Mouse (Mus musculus): Measurements from ENCODE around the gene Trmt61a. TPM values are rescaled to one million over a fixed set of nuclear protein-coding genes. Genes with fewer than 3 reads are reported as not detected.

Gene Trmt61a
- polyA plus RNA-seq, 1 experiment from 2014 or later, result 16.7 TPM

GRCm38 (mm10) chr12:111675797-111676580 is 1.9 kb upstream of the Trmt61a start:
- WGBS, result 86% methylated on average over 6 of the region's 6 CpGs
- no peak overlapping the region for H3K9ac ChIP-seq
- no peaks in the 10 kb centered on the region for H3K9me3 ChIP-seq
- ATAC-seq (ENCODE audit: low FRiP score), result no peak
- no peak overlapping the region for H3K4me2 ChIP-seq
- H3K4me3 ChIP-seq (replicated peaks), result no peak overlapping the region
- H3K36me3 ChIP-seq (replicated peaks), result peaks cover 9% of the 10 kb centered on the region
- peaks cover 32% of the 10 kb centered on the region for H3K4me1 ChIP-seq
- no peak overlapping the region for H3K27ac ChIP-seq
- H3K27me3 ChIP-seq, result peaks cover 19% of the 10 kb centered on the region; the same call in 1 of the 2 replicates

GRCm38 (mm10) chr12:111677421-111677820 is 484 bp upstream of the Trmt61a start:
- 17% methylated on average over 5 of the region's 5 CpGs for WGBS
- H3K4me3 ChIP-seq (replicated peaks), result peak overlapping the region; percentile 84
- H3K36me3 ChIP-seq (replicated peaks), result peaks cover 23% of the 10 kb centered on the region
- H3K4me1 ChIP-seq, result peaks cover 32% of the 10 kb centered on the region
- H3K9ac ChIP-seq, result peak overlapping the region; percentile 77
- H3K9me3 ChIP-seq, result no peaks in the 10 kb centered on the region
- ATAC-seq (ENCODE audit: low FRiP score), result no peak; the same call in 1 of the 2 replicates
- H3K27me3 ChIP-seq, result peaks cover 19% of the 10 kb centered on the region; the same call in 1 of the 2 replicates
- peak overlapping the region; percentile 95 for H3K27ac ChIP-seq
- peak overlapping the region; percentile 98 for H3K4me2 ChIP-seq

GRCm38 (mm10) chr12:111678670-111678933 is 697 bp downstream of the Trmt61a start:
- 9% methylated on average over 13 of the region's 13 CpGs for WGBS
- no peak for ATAC-seq (ENCODE audit: low FRiP score)
- Histone ChIP-seq H3K27ac (no peak overlapping the region; the same call in 1 of the 2 replicates), H3K9ac (peak overlapping the region; percentile 77), H3K4me2 (peak overlapping the region; percentile 98), H3K36me3 (replicated peaks) (peaks cover 34% of the 10 kb centered on the region), H3K4me1 (peaks cover 24% of the 10 kb centered on the region), H3K4me3 (replicated peaks) (peak overlapping the region; percentile 84), H3K9me3 (no peaks in the 10 kb centered on the region), H3K27me3 (peaks cover 13% of the 10 kb centered on the region; the same call in 1 of the 2 replicates)

DNA sequence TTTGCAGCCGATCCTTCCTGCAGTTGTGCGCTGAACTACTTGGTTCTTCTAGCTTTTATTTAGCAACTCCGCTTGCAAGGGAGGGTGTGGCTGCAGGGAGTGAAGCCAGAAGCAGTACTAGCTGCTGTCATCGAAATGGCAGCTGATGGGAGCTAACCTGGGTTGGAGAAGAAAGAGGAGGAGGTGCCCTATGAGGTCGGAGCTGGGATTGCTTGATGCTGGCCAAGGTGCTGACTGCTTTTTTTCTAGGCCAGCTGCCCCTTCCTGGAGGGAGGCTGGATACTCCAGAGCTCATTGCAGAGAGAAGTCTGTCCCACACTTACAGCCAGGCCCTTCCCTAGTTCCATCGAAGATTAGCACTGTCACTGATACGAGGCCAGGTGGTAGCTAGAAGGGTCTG is 1.1 kb downstream of the Trmt61a start:
- H3K4me2 ChIP-seq, result peak overlapping the region; percentile 98
- H3K9ac ChIP-seq, result peak overlapping the region; percentile 77
- no peak for ATAC-seq (ENCODE audit: low FRiP score)
- H3K36me3 ChIP-seq (replicated peaks), result peaks cover 38% of the 10 kb centered on the region
- peak overlapping the region; percentile 84 for H3K4me3 ChIP-seq (replicated peaks)
- WGBS, result 56% methylated on average over 7 of the region's 7 CpGs
- H3K4me1 ChIP-seq, result peaks cover 24% of the 10 kb centered on the region
- H3K9me3 ChIP-seq, result no peaks in the 10 kb centered on the region
- peaks cover 9% of the 10 kb centered on the region; the same call in 1 of the 2 replicates for H3K27me3 ChIP-seq
- no peak overlapping the region; the same call in 1 of the 2 replicates for H3K27ac ChIP-seq

GRCm38 (mm10) chr12:111680661-111681060 is 2.8 kb downstream of the Trmt61a start:
- 92% methylated on average over 13 of the region's 13 CpGs for WGBS
- H3K27ac ChIP-seq, result no peak overlapping the region
- peaks cover under 1% of the 10 kb centered on the region; the same call in 1 of the 2 replicates for H3K27me3 ChIP-seq
- no peak overlapping the region for H3K4me3 ChIP-seq (replicated peaks)
- H3K9me3 ChIP-seq, result no peaks in the 10 kb centered on the region
- H3K36me3 ChIP-seq (replicated peaks), result peaks cover 42% of the 10 kb centered on the region
- H3K4me1 ChIP-seq, result peaks cover 24% of the 10 kb centered on the region
- no peak for ATAC-seq (ENCODE audit: low FRiP score)
- no peak overlapping the region for H3K4me2 ChIP-seq
- 0 out of 2 replicates have a peak overlapping the region, but pooled peaks have one; percentile 25 for H3K9ac ChIP-seq

GRCm38 (mm10) chr12:111681305-111681704 is 3.4 kb downstream of the Trmt61a start:
- peaks cover 42% of the 10 kb centered on the region for H3K36me3 ChIP-seq (replicated peaks)
- WGBS, result 89% methylated on average over 8 of the region's 8 CpGs

GRCm38 (mm10) chr12:111682003-111682402 is 4.1 kb downstream of the Trmt61a start:
- Histone ChIP-seq H3K36me3 (replicated peaks) (peaks cover 42% of the 10 kb centered on the region), H3K4me2 (no peak overlapping the region), H3K4me3 (replicated peaks) (no peak overlapping the region), H3K9ac (no peak overlapping the region), H3K27me3 (no peaks in the 10 kb centered on the region), H3K4me1 (peaks cover 31% of the 10 kb centered on the region), H3K9me3 (no peaks in the 10 kb centered on the region), H3K27ac (0 out of 2 replicates have a peak overlapping the region, but pooled peaks have one; percentile 13)
- 86% methylated on average over 5 of the region's 5 CpGs for WGBS
- ATAC-seq (ENCODE audit: low FRiP score), result no peak

More at GRCm38 (mm10) chr12:111681305-111681704, 3.4 kb downstream of the Trmt61a start:
- ATAC-seq (ENCODE audit: low FRiP score), result no peak
- peaks cover 25% of the 10 kb centered on the region for H3K4me1 ChIP-seq
- 0 out of 2 replicates have a peak overlapping the region, but pooled peaks have one; percentile 9 for H3K27ac ChIP-seq
- no peak overlapping the region for H3K4me3 ChIP-seq (replicated peaks)
- no peaks in the 10 kb centered on the region for H3K9me3 ChIP-seq
- H3K27me3 ChIP-seq, result no peaks in the 10 kb centered on the region
- no peak overlapping the region for H3K4me2 ChIP-seq
- H3K9ac ChIP-seq, result no peak overlapping the region

DNA sequence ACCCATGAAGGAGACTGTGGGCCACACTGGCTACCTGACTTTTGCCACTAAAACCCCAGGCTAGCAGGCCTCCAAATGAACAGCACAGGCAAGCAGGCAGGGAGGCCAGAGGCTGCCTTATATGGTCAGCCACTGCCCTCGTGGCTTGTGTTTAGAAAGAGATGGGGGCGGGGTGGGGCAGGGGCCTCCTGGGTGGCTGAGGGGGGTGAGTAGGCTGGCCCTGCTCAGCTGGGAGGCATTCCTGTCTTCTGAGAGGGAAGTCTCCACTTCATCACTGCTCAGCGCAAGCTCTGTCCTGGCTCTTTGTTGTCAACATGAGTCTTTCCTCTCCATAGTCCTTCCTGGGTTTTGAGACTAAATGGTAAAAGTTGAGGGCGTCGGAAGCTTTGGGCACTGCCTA is 4.9 kb downstream of the Trmt61a start:
- H3K4me1 ChIP-seq, result peaks cover 33% of the 10 kb centered on the region
- no peak overlapping the region for H3K4me2 ChIP-seq
- no peaks in the 10 kb centered on the region for H3K27me3 ChIP-seq
- ATAC-seq (ENCODE audit: low FRiP score), result no peak
- H3K9ac ChIP-seq, result no peak overlapping the region
- no peak overlapping the region for H3K4me3 ChIP-seq (replicated peaks)
- H3K36me3 ChIP-seq (replicated peaks), result peaks cover 42% of the 10 kb centered on the region
- H3K27ac ChIP-seq, result no peak overlapping the region; the same call in 1 of the 2 replicates
- H3K9me3 ChIP-seq, result no peaks in the 10 kb centered on the region
- 75% methylated on average over 5 of the region's 5 CpGs for WGBS

GRCm38 (mm10) chr12:111686390-111686789 is 8.5 kb downstream of the Trmt61a start:
- peak overlapping the region; percentile 83; the same call in 1 of the 2 replicates for H3K27ac ChIP-seq
- WGBS, result 90% methylated on average over 4 of the region's 4 CpGs
- H3K4me2 ChIP-seq, result no peak overlapping the region
- H3K4me3 ChIP-seq (replicated peaks), result no peak overlapping the region
- peaks cover 29% of the 10 kb centered on the region for H3K36me3 ChIP-seq (replicated peaks)
- H3K4me1 ChIP-seq, result peaks cover 50% of the 10 kb centered on the region
- no peak for ATAC-seq (ENCODE audit: low FRiP score)
- H3K27me3 ChIP-seq, result no peaks in the 10 kb centered on the region
- no peaks in the 10 kb centered on the region for H3K9me3 ChIP-seq
- no peak overlapping the region for H3K9ac ChIP-seq

- Histone ChIP-seq H3K4me3 (replicated peaks) (no peak overlapping the region), H3K4me2 (no peak overlapping the region), H3K27ac (peak overlapping the region; percentile 83), H3K36me3 (replicated peaks) (peaks cover 18% of the 10 kb centered on the region), H3K9ac (peak overlapping the region; percentile 36), H3K27me3 (no peaks in the 10 kb centered on the region), H3K9me3 (no peaks in the 10 kb centered on the region), H3K4me1 (peaks cover 59% of the 10 kb centered on the region)
- ATAC-seq (ENCODE audit: low FRiP score), result peak; percentile 48; the same call in 1 of the 2 replicates
- 24% methylated on average over 14 of the region's 14 CpGs for WGBS
These were observed 9.6 kb downstream of the Trmt61a start for GRCm38 (mm10) chr12:111687350-111688068.

DNA sequence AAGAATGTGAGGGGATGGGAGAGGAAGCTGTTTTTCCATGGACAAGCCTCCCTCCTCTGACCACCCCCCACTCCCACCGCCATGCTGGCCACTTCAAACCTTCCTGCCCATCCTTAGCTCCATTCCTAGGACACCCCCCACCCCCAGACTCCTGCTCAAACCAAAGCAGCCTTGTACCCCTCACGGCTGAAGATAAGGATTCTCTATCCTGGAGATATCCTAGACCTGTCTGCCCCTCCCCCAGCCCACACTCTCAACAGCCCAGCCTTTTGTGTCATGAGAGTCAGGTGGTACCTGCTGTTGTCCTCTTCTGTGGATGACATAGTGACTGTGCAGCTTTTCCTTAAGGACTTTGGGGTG is 10.1 kb downstream of the Trmt61a start:
- Histone ChIP-seq H3K4me2 (no peak overlapping the region), H3K9ac (peak overlapping the region; percentile 36), H3K27ac (peak overlapping the region; percentile 83), H3K9me3 (no peaks in the 10 kb centered on the region), H3K27me3 (no peaks in the 10 kb centered on the region), H3K4me3 (replicated peaks) (no peak overlapping the region), H3K36me3 (replicated peaks) (peaks cover 13% of the 10 kb centered on the region), H3K4me1 (peaks cover 65% of the 10 kb centered on the region)
- ATAC-seq (ENCODE audit: low FRiP score), result no peak
- 32% methylated on average over 2 of the region's 2 CpGs for WGBS

GRCm38 (mm10) chr12:111689426-111689825 is 11.5 kb downstream of the Trmt61a start:
- Histone ChIP-seq H3K9ac (no peak overlapping the region), H3K4me3 (replicated peaks) (no peak overlapping the region), H3K4me2 (no peak overlapping the region), H3K27ac (peak overlapping the region; percentile 47; the same call in 1 of the 2 replicates), H3K36me3 (replicated peaks) (peaks cover under 1% of the 10 kb centered on the region; the same call in 1 of the 2 replicates), H3K9me3 (no peaks in the 10 kb centered on the region), H3K4me1 (peaks cover 78% of the 10 kb centered on the region), H3K27me3 (no peaks in the 10 kb centered on the region)
- no peak for ATAC-seq (ENCODE audit: low FRiP score)
- 90% methylated on average over 11 of the region's 11 CpGs for WGBS
